Mouse (Mus musculus): Measurements from ENCODE around the gene Git1.

DNA sequence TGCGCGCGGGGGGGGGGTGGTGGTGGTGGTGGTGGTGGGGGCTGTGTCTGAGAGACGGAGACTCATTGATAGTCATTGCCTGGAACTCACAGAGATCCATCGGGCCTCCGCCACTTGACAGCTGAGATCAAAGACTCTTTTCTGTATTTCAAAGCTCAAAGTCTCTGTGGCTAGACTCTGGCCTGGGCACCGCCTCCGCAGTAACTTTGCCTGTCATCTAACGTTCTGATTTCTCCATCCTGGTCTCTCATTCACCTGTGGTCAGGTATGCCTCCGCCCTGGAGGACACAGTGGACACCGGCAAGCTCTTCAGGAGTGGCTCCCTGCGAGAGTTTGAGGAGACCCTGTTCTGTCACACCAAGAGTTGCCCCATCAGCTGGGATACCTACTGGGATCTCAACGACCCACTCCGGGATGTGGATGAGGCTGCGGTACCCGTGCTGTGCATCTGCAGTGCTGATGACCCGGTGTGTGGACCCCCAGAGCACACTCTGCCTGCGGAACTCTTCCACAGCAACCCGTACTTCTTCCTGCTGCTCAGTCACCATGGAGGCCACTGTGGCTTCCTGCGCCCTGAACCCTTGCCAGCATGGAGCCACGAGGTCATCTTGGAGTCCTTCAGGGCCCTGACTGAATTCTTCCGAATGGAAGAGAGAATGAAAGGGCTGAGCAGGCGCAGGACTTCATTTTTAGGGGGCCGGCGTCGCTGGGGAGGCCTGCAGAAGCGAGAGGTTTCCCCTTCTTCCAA, 24.9 kb downstream of the Git1 start:
- TF ChIP-seq CTCF (IDR thresholded peaks at IDR 0.05; ENCODE audit: control insufficient read depth, insufficient read depth, low read length) (no peak), POLR2A (IDR thresholded peaks at IDR 0.05; ENCODE audit: borderline replicate concordance, control insufficient read depth, low read depth, low read length) (no peak)

Measured in bone marrow, adult 2 months (tissue).